Mouse (Mus musculus): ENCODE measurements at regions not wholly inside any gene's neighbourhood (a gene's known extent, or its start where the extent isn't known, plus 50 kb on each side); places are given as distances from the start of the nearest gene placed in this dataset.

DNA sequence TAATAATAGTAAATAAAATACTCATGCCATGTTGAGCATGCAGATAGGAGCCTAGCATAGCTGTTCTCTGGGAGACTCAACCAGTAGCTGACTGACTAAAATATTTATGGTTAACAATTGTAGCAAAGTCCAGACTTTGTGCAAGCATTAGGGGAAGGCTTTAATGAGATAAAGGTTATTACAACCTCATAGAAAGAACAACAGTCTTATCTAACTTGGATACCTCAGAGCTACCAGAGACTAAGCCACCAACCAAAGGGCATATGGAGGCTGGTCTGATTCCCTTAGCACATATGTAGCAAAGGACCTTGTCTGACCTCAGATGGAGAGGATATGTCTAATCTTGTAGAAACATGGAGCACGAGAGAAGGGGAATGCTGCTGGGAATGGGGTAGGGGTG is 1136.4 kb upstream of the Pcdh20 start:
- Histone ChIP-seq H3K4me3 (ENCODE audit: low read depth, low read length) (no peak overlapping the region), H3K4me1 (ENCODE audit: insufficient read depth, low read length) (no peaks in the 10 kb centered on the region), H3K27ac (ENCODE audit: low read depth, low read length) (no peak overlapping the region), H3K36me3 (ENCODE audit: insufficient read depth, low read length) (no peaks in the 10 kb centered on the region), H3K4me2 (ENCODE audit: low read depth, low read length, poor library complexity, severe bottlenecking) (no peak overlapping the region), H3K9me3 (ENCODE audit: low read length) (no peaks in the 10 kb centered on the region), H3K27me3 (ENCODE audit: insufficient read depth, low read length) (no peaks in the 10 kb centered on the region), H3K9ac (replicated peaks; ENCODE audit: low read length, poor library complexity, severe bottlenecking) (no peak overlapping the region)
- DNase-seq (ENCODE audit: low spot score) (no peak), ATAC-seq (ENCODE audit: low FRiP score) (no peak)
- 67% methylated on average over 1 of the region's 1 CpGs for WGBS
- no peak for TF ChIP-seq CTCF (IDR thresholded peaks at IDR 0.05)

DNA sequence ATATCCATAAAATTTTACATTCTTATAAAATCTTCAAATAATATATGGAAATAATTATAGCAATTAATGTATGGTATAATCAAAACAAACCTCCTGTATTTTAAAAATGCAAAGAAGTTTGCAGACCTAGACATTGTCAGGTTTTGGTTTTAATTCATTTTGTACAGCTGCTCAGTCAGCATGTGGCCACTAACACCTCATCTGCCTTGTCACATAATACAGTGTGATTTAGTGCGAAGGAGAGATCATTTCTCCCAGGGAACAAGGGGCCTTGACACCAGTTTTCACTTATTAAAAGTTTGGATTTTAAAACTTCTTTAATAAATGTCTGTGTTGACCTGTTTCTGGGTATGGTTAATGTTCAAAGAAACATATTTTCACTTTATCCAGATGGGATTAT is 1126.6 kb upstream of the Pcdh20 start:
- Histone ChIP-seq H3K4me3 (ENCODE audit: low read depth, low read length) (no peak overlapping the region), H3K27me3 (ENCODE audit: insufficient read depth, low read length) (no peaks in the 10 kb centered on the region), H3K9ac (replicated peaks; ENCODE audit: low read length, poor library complexity, severe bottlenecking) (no peak overlapping the region), H3K36me3 (ENCODE audit: insufficient read depth, low read length) (no peaks in the 10 kb centered on the region), H3K9me3 (ENCODE audit: low read length) (no peaks in the 10 kb centered on the region), H3K4me1 (ENCODE audit: insufficient read depth, low read length) (no peaks in the 10 kb centered on the region), H3K27ac (ENCODE audit: low read depth, low read length) (no peak overlapping the region), H3K4me2 (ENCODE audit: low read depth, low read length, poor library complexity, severe bottlenecking) (no peak overlapping the region)
- ATAC-seq (ENCODE audit: low FRiP score) (no peak), DNase-seq (ENCODE audit: low spot score) (no peak)
- 80% methylated on average over 1 of the region's 1 CpGs for WGBS
- no peak for TF ChIP-seq CTCF (IDR thresholded peaks at IDR 0.05)

DNA sequence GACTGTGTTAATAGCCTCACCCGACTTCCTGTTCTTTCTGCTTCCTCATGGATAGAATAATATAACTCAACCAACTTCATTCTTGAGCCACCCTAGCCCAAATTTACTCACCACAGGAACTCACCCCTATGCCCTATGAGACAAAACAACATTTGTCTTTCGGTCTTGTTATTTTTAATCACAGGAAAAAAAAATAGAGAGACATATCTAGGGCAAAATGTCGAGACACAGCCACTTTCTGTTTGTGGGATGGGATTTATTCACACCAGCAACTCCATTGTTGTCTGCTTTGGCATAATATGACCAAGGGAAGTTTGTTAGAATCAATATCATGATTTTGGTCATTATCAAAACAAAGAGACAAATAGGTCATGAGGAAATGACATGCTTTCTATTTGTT is 1102.4 kb upstream of the Pcdh20 start:
- H3K27me3 ChIP-seq (ENCODE audit: insufficient read depth, low read length), result no peaks in the 10 kb centered on the region
- H3K4me3 ChIP-seq (ENCODE audit: low read depth, low read length), result no peak overlapping the region
- no peaks in the 10 kb centered on the region for H3K36me3 ChIP-seq (ENCODE audit: insufficient read depth, low read length)
- TF ChIP-seq CTCF (IDR thresholded peaks at IDR 0.05), result no peak
- no peaks in the 10 kb centered on the region for H3K4me1 ChIP-seq (ENCODE audit: insufficient read depth, low read length)
- no peak overlapping the region for H3K9ac ChIP-seq (replicated peaks; ENCODE audit: low read length, poor library complexity, severe bottlenecking)
- no peak overlapping the region for H3K27ac ChIP-seq (ENCODE audit: low read depth, low read length)
- 80% methylated on average over 3 of the region's 3 CpGs for WGBS
- H3K4me2 ChIP-seq (ENCODE audit: low read depth, low read length, poor library complexity, severe bottlenecking), result no peak overlapping the region
- ATAC-seq (ENCODE audit: low FRiP score), result no peak
- DNase-seq (ENCODE audit: low spot score), result no peak
- H3K9me3 ChIP-seq (ENCODE audit: low read length), result no peaks in the 10 kb centered on the region

DNA sequence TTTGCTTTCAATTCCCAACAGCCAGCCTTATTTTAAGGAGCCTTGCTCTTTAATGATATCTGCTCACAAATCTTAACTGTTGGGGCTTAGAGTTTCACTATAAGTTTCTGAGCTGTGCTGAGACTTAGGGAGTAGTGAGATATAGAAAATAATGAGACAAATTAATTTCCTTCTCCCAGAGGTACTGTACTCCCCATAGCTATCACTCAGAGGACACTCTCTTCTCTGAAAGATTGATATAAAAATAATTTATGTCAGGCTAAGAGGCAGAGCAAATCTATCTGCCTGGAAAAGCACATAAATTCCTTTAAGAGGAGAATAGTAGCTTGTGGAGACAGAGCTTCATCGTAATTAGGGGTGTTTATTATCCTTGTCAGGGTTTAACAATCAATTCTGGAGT is 1100.5 kb upstream of the Pcdh20 start:
- no peaks in the 10 kb centered on the region for H3K9me3 ChIP-seq (ENCODE audit: low read length)
- peak; percentile 6 for DNase-seq (ENCODE audit: low spot score)
- H3K27ac ChIP-seq (ENCODE audit: low read depth, low read length), result no peak overlapping the region
- no peak overlapping the region for H3K9ac ChIP-seq (replicated peaks; ENCODE audit: low read length, poor library complexity, severe bottlenecking)
- no peak for ATAC-seq (ENCODE audit: low FRiP score)
- no peak overlapping the region for H3K4me3 ChIP-seq (ENCODE audit: low read depth, low read length)
- WGBS, result 47% methylated on average over 1 of the region's 1 CpGs
- no peak for TF ChIP-seq CTCF (IDR thresholded peaks at IDR 0.05)
- no peaks in the 10 kb centered on the region for H3K27me3 ChIP-seq (ENCODE audit: insufficient read depth, low read length)
- no peaks in the 10 kb centered on the region for H3K4me1 ChIP-seq (ENCODE audit: insufficient read depth, low read length)
- no peak overlapping the region for H3K4me2 ChIP-seq (ENCODE audit: low read depth, low read length, poor library complexity, severe bottlenecking)
- H3K36me3 ChIP-seq (ENCODE audit: insufficient read depth, low read length), result no peaks in the 10 kb centered on the region

DNA sequence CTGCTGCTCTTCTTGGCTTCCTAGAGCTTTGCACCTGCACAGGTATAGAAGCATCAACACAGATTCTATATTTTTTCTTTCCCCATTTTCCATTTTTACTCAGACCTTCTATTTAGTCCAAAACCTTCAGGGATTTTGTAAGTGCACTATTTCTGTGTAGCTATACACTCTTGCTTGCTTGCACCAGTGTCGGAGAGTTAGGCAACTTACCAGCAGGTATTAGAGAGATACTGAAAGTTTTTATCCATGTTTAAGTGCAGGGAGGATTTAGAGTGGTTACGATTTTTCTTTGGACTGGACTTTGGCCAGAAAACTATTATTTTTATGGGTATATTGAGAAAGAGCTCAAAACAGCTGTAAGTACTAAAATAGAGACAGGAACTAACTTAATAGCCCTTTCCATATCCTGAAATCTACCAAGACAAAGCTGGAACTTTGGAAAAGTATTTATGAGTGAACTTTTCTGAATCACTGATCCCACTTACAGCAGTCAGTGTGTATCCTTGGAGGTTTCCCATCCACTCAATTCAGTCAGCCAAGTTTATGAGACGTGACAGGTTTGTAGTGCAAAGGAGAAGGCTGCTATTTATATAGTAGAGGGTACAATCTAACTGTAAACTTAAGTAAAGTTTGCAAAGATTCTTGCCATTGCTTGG is 1088.8 kb upstream of the Pcdh20 start:
- Histone ChIP-seq H3K27ac (ENCODE audit: low read depth, low read length) (no peak overlapping the region), H3K9me3 (ENCODE audit: low read length) (no peaks in the 10 kb centered on the region), H3K9ac (replicated peaks; ENCODE audit: low read length, poor library complexity, severe bottlenecking) (no peak overlapping the region), H3K4me2 (ENCODE audit: low read depth, low read length, poor library complexity, severe bottlenecking) (no peak overlapping the region), H3K4me1 (ENCODE audit: insufficient read depth, low read length) (no peaks in the 10 kb centered on the region), H3K36me3 (ENCODE audit: insufficient read depth, low read length) (no peaks in the 10 kb centered on the region), H3K4me3 (ENCODE audit: low read depth, low read length) (no peak overlapping the region), H3K27me3 (ENCODE audit: insufficient read depth, low read length) (no peaks in the 10 kb centered on the region)
- no peak for DNase-seq (ENCODE audit: low spot score)
- no peak for ATAC-seq (ENCODE audit: low FRiP score)
- no peak for TF ChIP-seq CTCF (IDR thresholded peaks at IDR 0.05)
- 87% methylated on average over 3 of the region's 3 CpGs for WGBS

DNA sequence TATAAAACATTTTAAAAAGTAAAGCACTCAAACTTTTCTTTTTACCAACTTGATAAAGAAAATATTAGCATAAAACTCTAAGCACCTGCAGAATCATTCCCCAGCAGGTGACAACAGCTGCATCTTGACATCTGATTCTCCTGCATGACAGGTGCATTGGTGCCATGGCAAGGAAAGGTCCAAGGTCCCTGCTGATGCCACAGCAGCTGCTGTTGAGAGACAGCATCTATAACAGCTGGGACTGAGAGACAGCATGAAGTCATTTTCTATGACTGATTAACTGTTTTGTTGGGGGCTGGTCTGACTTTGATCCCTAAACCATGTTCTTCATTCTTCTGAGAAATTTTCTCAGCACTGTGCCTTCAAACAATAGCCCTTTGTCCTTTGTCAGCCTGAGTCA is 1086.1 kb upstream of the Pcdh20 start:
- Histone ChIP-seq H3K27me3 (ENCODE audit: insufficient read depth, low read length) (no peaks in the 10 kb centered on the region), H3K4me3 (ENCODE audit: low read depth, low read length) (no peak overlapping the region), H3K9me3 (ENCODE audit: low read length) (no peaks in the 10 kb centered on the region), H3K9ac (replicated peaks; ENCODE audit: low read length, poor library complexity, severe bottlenecking) (no peak overlapping the region), H3K4me2 (ENCODE audit: low read depth, low read length, poor library complexity, severe bottlenecking) (no peak overlapping the region), H3K4me1 (ENCODE audit: insufficient read depth, low read length) (no peaks in the 10 kb centered on the region), H3K36me3 (ENCODE audit: insufficient read depth, low read length) (no peaks in the 10 kb centered on the region), H3K27ac (ENCODE audit: low read depth, low read length) (no peak overlapping the region)
- TF ChIP-seq CTCF (IDR thresholded peaks at IDR 0.05), result no peak
- ATAC-seq (ENCODE audit: low FRiP score) (no peak), DNase-seq (ENCODE audit: low spot score) (no peak)
